Mouse (Mus musculus): Measurements from ENCODE around the gene Txndc12. TPM values are rescaled to one million over a fixed set of nuclear protein-coding genes. Genes with fewer than 3 reads are reported as not detected.
A peak's percentile ranks its signal among the peaks of the same experiment; 100 is the strongest.

The Txndc12 gene
- polyA plus RNA-seq, 1 experiment: 94.9 TPM

GRCm38 (mm10) chr4:108843336-108843735, 8.9 kb downstream of the Txndc12 start:
- TF ChIP-seq CTCF (IDR thresholded peaks at IDR 0.05; ENCODE audit: borderline replicate concordance, insufficient read depth, low read length) (no peak), POLR2A (IDR thresholded peaks at IDR 0.05; ENCODE audit: low read depth, low read length) (no peak)
- H3K4me3 ChIP-seq (ENCODE audit: insufficient read depth, low read length): no peak overlapping the region
- peaks cover 1% of the 10 kb centered on the region; the same call in 1 of the 2 replicates for H3K4me1 ChIP-seq (ENCODE audit: control insufficient read depth, insufficient read depth, low read length)
- no peak overlapping the region for H3K27ac ChIP-seq (ENCODE audit: insufficient read depth, low read length)

DNA sequence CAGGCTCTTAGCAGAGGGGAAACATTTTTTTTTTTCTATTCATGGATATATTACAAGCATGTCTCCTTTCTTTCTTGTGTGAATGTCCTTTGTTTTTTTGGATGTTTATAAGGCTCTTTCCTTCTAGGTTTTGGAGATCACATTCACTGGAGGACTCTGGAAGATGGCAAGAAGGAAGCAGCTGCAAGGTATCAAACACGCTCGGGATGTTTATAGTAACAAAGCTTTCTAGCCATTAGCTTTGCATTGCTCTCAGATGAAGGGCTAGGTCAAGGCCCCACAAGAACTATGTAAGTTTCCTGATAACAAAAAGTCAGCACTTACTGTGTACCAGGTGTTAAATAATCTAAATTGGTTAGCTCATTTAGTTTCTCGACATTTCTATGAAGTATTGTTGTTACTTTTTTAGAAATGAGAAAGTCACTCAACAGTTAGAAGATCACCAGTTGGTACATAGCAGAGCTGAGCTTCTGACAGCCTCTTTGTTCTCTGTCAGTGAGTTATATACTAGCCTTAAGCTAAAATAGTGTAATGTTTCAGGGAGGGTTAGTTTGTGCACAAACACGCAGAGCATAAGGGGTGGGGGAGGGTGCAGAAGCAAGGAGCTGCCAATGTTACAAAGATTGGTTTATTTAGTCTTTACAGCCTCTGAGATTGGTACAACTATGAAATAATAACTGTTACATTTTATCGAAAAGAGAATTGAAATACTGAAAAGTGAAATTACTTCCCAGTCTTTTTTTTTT, 11.6 kb downstream of the Txndc12 start:
- no peaks in the 10 kb centered on the region; the same call in none of the 2 replicates for H3K4me1 ChIP-seq (ENCODE audit: control insufficient read depth, insufficient read depth, low read length)
- TF ChIP-seq CTCF (IDR thresholded peaks at IDR 0.05; ENCODE audit: borderline replicate concordance, insufficient read depth, low read length): no peak
- no peak for TF ChIP-seq POLR2A (IDR thresholded peaks at IDR 0.05; ENCODE audit: low read depth, low read length)
- H3K4me3 ChIP-seq (ENCODE audit: insufficient read depth, low read length): no peak overlapping the region
- H3K27ac ChIP-seq (ENCODE audit: insufficient read depth, low read length): no peak overlapping the region

DNA sequence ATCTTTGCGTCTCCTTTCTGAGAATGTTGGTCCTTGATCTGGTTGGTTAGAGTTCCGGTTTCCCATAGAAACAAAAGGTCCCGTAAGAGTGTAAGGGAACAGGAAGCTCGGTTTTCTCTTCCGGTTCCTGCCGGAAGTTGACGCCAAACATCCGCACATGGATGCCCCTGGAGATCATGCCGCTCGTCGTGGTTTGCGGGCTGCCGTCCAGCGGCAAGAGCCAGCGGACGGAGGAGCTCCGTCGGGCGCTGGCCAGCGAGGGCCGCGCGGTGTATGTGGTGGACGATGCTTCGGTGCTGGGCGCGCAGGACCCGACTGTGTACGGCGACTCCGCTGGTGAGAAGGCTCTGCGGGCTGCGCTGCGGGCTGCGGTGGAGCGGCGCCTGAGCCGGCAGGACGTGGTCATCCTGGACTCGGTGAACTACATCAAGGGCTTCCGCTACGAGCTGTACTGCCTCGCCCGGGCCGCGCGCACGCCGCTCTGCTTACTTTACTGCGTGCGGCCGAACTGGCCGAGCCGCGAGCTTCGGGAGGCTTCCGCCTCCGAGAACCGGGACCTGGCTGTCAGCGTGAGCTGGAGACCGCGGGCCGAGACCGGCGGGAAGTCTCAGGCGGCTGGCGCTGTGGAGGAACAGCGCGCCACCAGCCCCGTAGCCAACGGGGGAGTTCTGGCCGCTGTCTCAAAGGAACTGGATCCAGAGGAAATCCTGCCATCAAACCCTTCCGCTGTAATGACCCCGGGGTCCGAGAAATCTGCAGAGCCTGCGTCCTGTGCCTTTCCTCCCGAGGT, 13.5 kb downstream of the Txndc12 start, which contains the start of gene Kti12:
Gene Kti12 (plus strand): TSS at position 71 of the 790 bp plus-strand sequence.
- H3K4me1 ChIP-seq (ENCODE audit: control insufficient read depth, insufficient read depth, low read length): no peaks in the 10 kb centered on the region; the same call in none of the 2 replicates
- peak within 1 kb of the TSS; percentile 64 for H3K4me3 ChIP-seq (ENCODE audit: insufficient read depth, low read length)
- H3K27ac ChIP-seq (ENCODE audit: insufficient read depth, low read length): peak within 1 kb of the TSS; percentile 12; the same call in 1 of the 2 replicates
- TF ChIP-seq POLR2A (IDR thresholded peaks at IDR 0.05; ENCODE audit: low read depth, low read length) (peak; percentile 75), CTCF (IDR thresholded peaks at IDR 0.05; ENCODE audit: borderline replicate concordance, insufficient read depth, low read length) (no peak)

- H3K27ac ChIP-seq (ENCODE audit: insufficient read depth, low read length): peak within 1 kb of the TSS; percentile 12; the same call in 1 of the 2 replicates
- no peaks in the 10 kb centered on the region; the same call in none of the 2 replicates for H3K4me1 ChIP-seq (ENCODE audit: control insufficient read depth, insufficient read depth, low read length)
- peak within 1 kb of the TSS; percentile 64 for H3K4me3 ChIP-seq (ENCODE audit: insufficient read depth, low read length)
- TF ChIP-seq POLR2A (IDR thresholded peaks at IDR 0.05; ENCODE audit: low read depth, low read length) (no peak), CTCF (IDR thresholded peaks at IDR 0.05; ENCODE audit: borderline replicate concordance, insufficient read depth, low read length) (no peak)
Measured at GRCm38 (mm10) chr4:108848505-108848848, 14.1 kb downstream of the Txndc12 start, which contains the start of gene A730015C16Rik. Gene A730015C16Rik, minus strand, starts transcription at chr4:108848619.

- no peak overlapping the region for H3K27ac ChIP-seq (ENCODE audit: insufficient read depth, low read length)
- TF ChIP-seq CTCF (IDR thresholded peaks at IDR 0.05; ENCODE audit: borderline replicate concordance, insufficient read depth, low read length) (no peak), POLR2A (IDR thresholded peaks at IDR 0.05; ENCODE audit: low read depth, low read length) (no peak)
Measured at GRCm38 (mm10) chr4:108866806-108867205, 32.4 kb downstream of the Txndc12 start.

DNA sequence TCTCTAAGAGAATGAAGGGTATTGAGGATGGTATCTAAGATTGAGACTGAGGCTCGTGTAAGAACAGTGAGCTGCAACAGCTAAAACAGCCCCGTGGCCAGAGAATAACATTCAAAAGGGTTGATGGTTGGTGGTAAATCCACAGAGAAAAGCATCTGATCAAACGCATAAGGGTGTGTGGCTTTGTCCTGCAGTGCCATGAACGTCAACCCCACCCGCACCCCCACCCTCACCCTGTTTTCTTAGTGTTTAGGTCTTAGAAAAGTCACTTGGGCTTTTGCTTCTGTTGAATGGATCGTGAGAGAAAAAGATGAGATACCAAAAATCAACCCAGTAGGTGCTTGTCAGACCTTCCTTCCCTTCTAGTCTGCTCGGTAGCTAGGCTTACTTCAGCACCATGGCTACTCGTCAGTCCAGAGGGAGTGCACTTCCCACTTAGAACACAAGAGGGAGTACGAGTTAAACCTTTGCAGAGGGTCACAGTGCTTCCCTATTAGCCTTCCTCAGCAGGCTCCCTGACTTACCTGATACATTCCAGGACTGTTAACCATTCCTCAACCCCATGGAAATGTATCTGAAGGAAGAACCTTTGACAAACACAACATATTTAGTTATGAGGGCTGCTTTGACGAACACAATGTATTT, 35.5 kb downstream of the Txndc12 start:
- no peak for TF ChIP-seq POLR2A (IDR thresholded peaks at IDR 0.05; ENCODE audit: low read depth, low read length)
- TF ChIP-seq CTCF (IDR thresholded peaks at IDR 0.05; ENCODE audit: borderline replicate concordance, insufficient read depth, low read length): peak; percentile 74; the same call in 1 of the 2 replicates
- Histone ChIP-seq H3K4me1 (ENCODE audit: control insufficient read depth, insufficient read depth, low read length) (no peaks in the 10 kb centered on the region), H3K4me3 (ENCODE audit: insufficient read depth, low read length) (no peak overlapping the region), H3K27ac (ENCODE audit: insufficient read depth, low read length) (no peak overlapping the region)

More at GRCm38 (mm10) chr4:108866806-108867205, 32.4 kb downstream of the Txndc12 start:
- no peaks in the 10 kb centered on the region for H3K4me1 ChIP-seq (ENCODE audit: control insufficient read depth, insufficient read depth, low read length)
- no peak overlapping the region for H3K4me3 ChIP-seq (ENCODE audit: insufficient read depth, low read length)

DNA sequence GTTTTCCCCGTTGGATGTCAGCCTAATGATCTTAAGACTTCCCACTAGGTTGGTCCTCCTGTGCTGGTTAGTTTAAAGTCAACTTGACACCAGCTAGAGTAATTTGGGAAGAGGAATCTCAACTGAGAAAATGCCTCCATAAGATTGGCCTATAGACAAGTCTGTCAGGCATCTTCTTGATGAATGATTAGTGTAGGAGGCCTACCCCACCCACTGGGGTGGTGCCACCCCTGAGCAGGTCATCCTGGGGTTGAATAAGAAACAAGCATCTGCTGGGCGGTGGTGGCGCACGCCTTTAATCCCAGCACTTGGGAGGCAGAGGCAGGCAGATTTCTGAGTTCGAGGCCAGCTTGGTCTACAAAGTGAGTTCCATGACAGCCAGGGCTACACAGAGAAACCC, 39.3 kb downstream of the Txndc12 start:
- Histone ChIP-seq H3K4me1 (ENCODE audit: control insufficient read depth, insufficient read depth, low read length) (no peaks in the 10 kb centered on the region), H3K4me3 (ENCODE audit: insufficient read depth, low read length) (no peak overlapping the region), H3K27ac (ENCODE audit: insufficient read depth, low read length) (no peak overlapping the region)
- TF ChIP-seq CTCF (IDR thresholded peaks at IDR 0.05; ENCODE audit: borderline replicate concordance, insufficient read depth, low read length) (no peak), POLR2A (IDR thresholded peaks at IDR 0.05; ENCODE audit: low read depth, low read length) (no peak)

DNA sequence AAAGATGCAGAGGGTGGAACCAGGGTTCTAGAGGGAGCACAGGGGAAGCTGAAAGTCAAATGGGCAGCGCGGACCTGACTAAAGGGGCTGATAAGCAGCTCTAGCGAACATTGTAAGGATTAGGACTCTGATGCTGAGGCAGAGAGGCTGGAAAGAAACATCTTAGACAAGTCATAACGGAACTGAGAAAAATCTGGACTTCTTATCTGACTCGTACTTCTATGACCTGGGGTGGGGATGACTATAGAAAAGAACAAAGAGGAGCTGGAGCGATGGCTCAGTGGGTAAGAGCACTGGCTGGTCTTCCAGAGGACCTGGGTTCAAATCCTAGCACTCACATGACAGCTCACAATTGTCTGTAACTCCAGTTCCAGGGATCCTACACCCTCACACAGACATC, 43.5 kb downstream of the Txndc12 start:
- no peak for TF ChIP-seq CTCF (IDR thresholded peaks at IDR 0.05; ENCODE audit: borderline replicate concordance, insufficient read depth, low read length)
- TF ChIP-seq POLR2A (IDR thresholded peaks at IDR 0.05; ENCODE audit: low read depth, low read length): no peak
- Histone ChIP-seq H3K27ac (ENCODE audit: insufficient read depth, low read length) (no peak overlapping the region), H3K4me3 (ENCODE audit: insufficient read depth, low read length) (no peak overlapping the region), H3K4me1 (ENCODE audit: control insufficient read depth, insufficient read depth, low read length) (peaks cover 3% of the 10 kb centered on the region; the same call in 1 of the 2 replicates)
